Comparison of ENCODE assay signal across 11 mouse cellular contexts in the genomic region with DNA sequence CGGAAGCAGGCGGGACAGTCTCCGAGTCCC. TPM values are rescaled to one million over a fixed set of nuclear protein-coding genes. Genes with fewer than 3 reads are reported as not detected.
DNase-seq lines count a peak whose midpoint lies in the region; ATAC-seq lines count a peak whose summit lies in the region.
"Had no signal": no experiment of that assay in that cellular context is flagged by ENCODE, and none has a peak within 500 bp of the region (broad histone marks: within the 10 kb centered on the region; RNA-seq: fewer than 3 reads in every experiment).

A gene (plus strand): TSS at position 6 of the 30 bp plus-strand sequence.

- H3K4me3 ChIP-seq in kidney, embryonic 15.5 days (replicated peaks): peak within 1 kb of the TSS; percentile 52
- peak within 1 kb of the TSS; percentile 53 for H3K4me3 ChIP-seq in embryonic facial prominence, embryonic 15.5 days (replicated peaks)
- peak within 1 kb of the TSS; percentile 35 for H3K4me3 ChIP-seq in intestine, embryonic 14.5 days (ENCODE audit: low read depth, low read length)
- peak within 1 kb of the TSS; percentile 39 for H3K4me3 ChIP-seq in midbrain, embryonic 15.5 days

- H3K36me3 ChIP-seq in kidney, embryonic 15.5 days: no peaks in the 10 kb centered on the region
- no peaks in the 10 kb centered on the region for H3K36me3 ChIP-seq in embryonic facial prominence, embryonic 15.5 days
- no peaks in the 10 kb centered on the region for H3K36me3 ChIP-seq in intestine, embryonic 14.5 days (ENCODE audit: control insufficient read depth, insufficient read depth, low read length)
- no peaks in the 10 kb centered on the region for H3K36me3 ChIP-seq in midbrain, embryonic 15.5 days (replicated peaks)
- H3K36me3 ChIP-seq: G1E had no signal

- peaks cover 33% of the 10 kb centered on the region for H3K4me1 ChIP-seq in kidney, embryonic 15.5 days
- peaks cover 23% of the 10 kb centered on the region for H3K4me1 ChIP-seq in embryonic facial prominence, embryonic 15.5 days
- H3K4me1 ChIP-seq in intestine, embryonic 14.5 days (replicated peaks; ENCODE audit: control insufficient read depth, insufficient read depth, low read length): no peaks in the 10 kb centered on the region; the same call in 1 of the 2 replicates
- H3K4me1 ChIP-seq in midbrain, embryonic 15.5 days: peaks cover 21% of the 10 kb centered on the region

- ATAC-seq in kidney, embryonic 15.5 days (replicated peaks; ENCODE audit: low FRiP score): no peak
- ATAC-seq in embryonic facial prominence, embryonic 15.5 days (ENCODE audit: insufficient number of reproducible peaks, low FRiP score, low TSS enrichment, low read depth): no peak
- ATAC-seq in intestine, embryonic 14.5 days (replicated peaks; ENCODE audit: low FRiP score, low TSS enrichment, low read depth): no peak
- ATAC-seq in midbrain, embryonic 15.5 days (replicated peaks): no peak

- H3K9ac ChIP-seq in kidney, embryonic 15.5 days: peak within 1 kb of the TSS; percentile 29
- H3K9ac ChIP-seq in embryonic facial prominence, embryonic 15.5 days: peak within 1 kb of the TSS; percentile 33
- peak within 1 kb of the TSS; percentile 29; the same call in 1 of the 2 replicates for H3K9ac ChIP-seq in intestine, embryonic 14.5 days (ENCODE audit: low read length)
- H3K9ac ChIP-seq in midbrain, embryonic 15.5 days: peak within 1 kb of the TSS; percentile 40

- WGBS in kidney, embryonic 15.5 days: 3% methylated on average over 3 of the region's 3 CpGs
- 0% methylated on average over 3 of the region's 3 CpGs for WGBS in embryonic facial prominence, embryonic 15.5 days
- 0% methylated on average over 3 of the region's 3 CpGs for WGBS in intestine, embryonic 14.5 days
- 0% methylated on average over 3 of the region's 3 CpGs for WGBS in midbrain, embryonic 15.5 days

- H3K9me3 ChIP-seq in kidney, embryonic 15.5 days (replicated peaks): 0 out of 2 replicates have a peak, but pooled peaks cover 5% of the 10 kb centered on the region
- no peaks in the 10 kb centered on the region; the same call in 1 of the 2 replicates for H3K9me3 ChIP-seq in embryonic facial prominence, embryonic 15.5 days (replicated peaks)
- H3K9me3 ChIP-seq in intestine, embryonic 14.5 days (ENCODE audit: control insufficient read depth, low read length): no peaks in the 10 kb centered on the region
- H3K9me3 ChIP-seq in midbrain, embryonic 15.5 days: 0 out of 2 replicates have a peak, but pooled peaks cover 3% of the 10 kb centered on the region

- peaks cover 83% of the 10 kb centered on the region for H3K27me3 ChIP-seq in kidney, embryonic 15.5 days
- H3K27me3 ChIP-seq in embryonic facial prominence, embryonic 15.5 days: peaks cover 77% of the 10 kb centered on the region
- peaks cover 86% of the 10 kb centered on the region for H3K27me3 ChIP-seq in intestine, embryonic 14.5 days (replicated peaks; ENCODE audit: control insufficient read depth, insufficient read depth, low read length)
- peaks cover 64% of the 10 kb centered on the region for H3K27me3 ChIP-seq in midbrain, embryonic 15.5 days (replicated peaks)

- peak within 1 kb of the TSS; percentile 96 for H3K4me2 ChIP-seq in kidney, embryonic 15.5 days
- peak within 1 kb of the TSS; percentile 97 for H3K4me2 ChIP-seq in embryonic facial prominence, embryonic 15.5 days (replicated peaks)
- H3K4me2 ChIP-seq in intestine, embryonic 14.5 days (ENCODE audit: low read length): peak within 1 kb of the TSS; percentile 73
- H3K4me2 ChIP-seq in midbrain, embryonic 15.5 days: peak within 1 kb of the TSS; percentile 62

- no peak for DNase-seq in kidney, postnatal 25 days
- DNase-seq in intestine, embryonic 14.5 days (ENCODE audit: low spot score): no peak
- DNase-seq in urinary bladder, postnatal 10 days (ENCODE audit: low spot score): no peak
- no peak for DNase-seq in gastrocnemius, postnatal 25 days
- no peak for DNase-seq in thymus, postnatal 10 days (ENCODE audit: low spot score in 2 of 2)

- H3K27ac ChIP-seq in kidney, embryonic 15.5 days: no peak within 1 kb of the TSS
- no peak within 1 kb of the TSS for H3K27ac ChIP-seq in embryonic facial prominence, embryonic 15.5 days (replicated peaks)
- no peak within 1 kb of the TSS for H3K27ac ChIP-seq in intestine, embryonic 14.5 days (ENCODE audit: low read depth)
- H3K27ac ChIP-seq in midbrain, embryonic 15.5 days: peak within 1 kb of the TSS; percentile 48
- H3K27ac ChIP-seq: macrophage had no signal

RNA-seq across cellular contexts. Expression of the gene that starts here (rescaled TPM):
- 0.09 and 0.17 TPM in 2 replicates for polyA plus RNA-seq in kidney, embryonic 15.5 days (2015; fragmentation: Nextera tagmentation; extraction: Ambion mirVana)
- 0.93 and 1.2 TPM in 2 replicates for polyA plus RNA-seq in embryonic facial prominence, embryonic 15.5 days (2015; fragmentation: Nextera tagmentation; extraction: Ambion mirVana)
- 0.16 and 0.41 TPM in 2 replicates for polyA plus RNA-seq in intestine, embryonic 14.5 days (2014; fragmentation: Nextera tagmentation; extraction: Ambion mirVana)
- polyA plus RNA-seq in midbrain, embryonic 15.5 days (2015; fragmentation: Nextera tagmentation; extraction: Ambion mirVana): 8.8 and 11.9 TPM in 2 replicates
- total RNA-seq in gastrocnemius, postnatal 25 days (2021): under 1 TPM; 0.43 to 0.51 TPM
- polyA plus RNA-seq: G1E; macrophage; spleen, adult 2 months had no signal
